Mouse (Mus musculus) erythroblast, adult 5-6 weeks (primary cell): ENCODE data around the gene Spag5. TPM values are rescaled to one million over a fixed set of nuclear protein-coding genes. Genes with fewer than 3 reads are reported as not detected.

Experiments
- ATAC-seq: replicated peaks from 2 replicates; pipeline ENCODE4 v1.8.0; 2016; ENCODE audit warnings: moderate number of reproducible peaks, mild to moderate bottlenecking, moderate TSS enrichment, inconsistent platforms; ENCODE audit not compliant: poor library complexity, low FRiP score, severe bottlenecking
- total RNA-seq, 2 experiments: library from RNA; stranded (forward) in 1 of 2; stranded (reverse) in 1 of 2; fragments of 150-400 nt in 1 of 2; fragments of 200-764, 138-1000 nt in 1 of 2; gene quantifications; 2 replicates each; pipeline versions ENCODE4 v1.2.3 to v1.2.4; 2015 to 2017; ENCODE audit warnings: low replicate concordance in 2 of 2

Gene Spag5
- total RNA-seq, 2 experiments from 2014 or later, result 12.3 to 40.4 TPM

- ATAC-seq, result peak; percentile 48
These were observed 45.9 kb downstream of the Spag5 start for GRCm38 (mm10) chr11:78347070-78347754.

GRCm38 (mm10) chr11:78347908-78348307 is 46.6 kb downstream of the Spag5 start:
- ATAC-seq, result no peak

- no peak for ATAC-seq
These were observed 47.1 kb downstream of the Spag5 start for GRCm38 (mm10) chr11:78348474-78348873.

GRCm38 (mm10) chr11:78349441-78350358 is 48.4 kb downstream of the Spag5 start:
- no peak for ATAC-seq

GRCm38 (mm10) chr11:78353081-78353480 is 51.8 kb downstream of the Spag5 start:
- ATAC-seq, result no peak

GRCm38 (mm10) chr11:78354905-78355304 is 53.6 kb downstream of the Spag5 start:
- no peak for ATAC-seq

- 0 out of 2 replicates have a peak, but pooled peaks have one; percentile 26 for ATAC-seq
These were observed 54.3 kb downstream of the Spag5 start for GRCm38 (mm10) chr11:78355471-78356238.

- ATAC-seq, result peak; percentile 31; the same call in 1 of the 2 replicates
These were observed 57.1 kb downstream of the Spag5 start for GRCm38 (mm10) chr11:78358330-78359007.

GRCm38 (mm10) chr11:78360125-78360788 is 58.9 kb downstream of the Spag5 start:
- peak; percentile 85 for ATAC-seq

GRCm38 (mm10) chr11:78360789-78361131 is 59.4 kb downstream of the Spag5 start:
- ATAC-seq, result peak; percentile 14; the same call in 1 of the 2 replicates

- ATAC-seq, result no peak
These were observed 62.1 kb downstream of the Spag5 start for GRCm38 (mm10) chr11:78363309-78364007.

GRCm38 (mm10) chr11:78364103-78364502 is 62.8 kb downstream of the Spag5 start:
- no peak for ATAC-seq

GRCm38 (mm10) chr11:78367456-78368225 is 66.3 kb downstream of the Spag5 start:
- no peak for ATAC-seq

GRCm38 (mm10) chr11:78370389-78370788 is 69.1 kb downstream of the Spag5 start:
- ATAC-seq, result no peak

- no peak for ATAC-seq
These were observed 70.4 kb downstream of the Spag5 start for GRCm38 (mm10) chr11:78371711-78372110.
